Mouse (Mus musculus): ENCODE data around the gene Hcrtr1.

GRCm38 (mm10) chr4:130131448-130132105 lies 7.6 kb downstream of the Hcrtr1 start:
- TF ChIP-seq CTCF (IDR thresholded peaks at IDR 0.05; ENCODE audit: borderline replicate concordance, insufficient read depth, low read length) (no peak), POLR2A (IDR thresholded peaks at IDR 0.05; ENCODE audit: low read depth, low read length) (no peak)
